Mouse (Mus musculus) myocyte (in vitro differentiated cells): ENCODE results near the gene Ctnnb1.

Source experiments
- POLR2A ChIP-seq: IDR thresholded peaks from one replicate; pipeline ENCODE4 v1.6.1; 2011; ENCODE audit warnings: low read depth, mild to moderate bottlenecking, control low read depth, moderate library complexity; ENCODE audit not compliant: insufficient read length
- REST ChIP-seq: IDR thresholded peaks from one replicate; pipeline ENCODE4 v1.6.1; 2011; ENCODE audit warnings: mild to moderate bottlenecking, control low read depth, moderate library complexity; ENCODE audit not compliant: insufficient read depth, insufficient read length
- USF1 ChIP-seq: IDR thresholded peaks from one replicate; pipeline ENCODE4 v1.6.1; 2011; ENCODE audit warnings: low read depth, mild to moderate bottlenecking, control low read depth, moderate library complexity

- TF ChIP-seq USF1 (no peak), POLR2A (no peak), REST (no peak)
Observed at GRCm38 (mm10) chr9:120976856-120977255, 47.8 kb downstream of the Ctnnb1 start.
